ENCODE assay signal across 24 mouse cellular contexts in the genomic region with DNA sequence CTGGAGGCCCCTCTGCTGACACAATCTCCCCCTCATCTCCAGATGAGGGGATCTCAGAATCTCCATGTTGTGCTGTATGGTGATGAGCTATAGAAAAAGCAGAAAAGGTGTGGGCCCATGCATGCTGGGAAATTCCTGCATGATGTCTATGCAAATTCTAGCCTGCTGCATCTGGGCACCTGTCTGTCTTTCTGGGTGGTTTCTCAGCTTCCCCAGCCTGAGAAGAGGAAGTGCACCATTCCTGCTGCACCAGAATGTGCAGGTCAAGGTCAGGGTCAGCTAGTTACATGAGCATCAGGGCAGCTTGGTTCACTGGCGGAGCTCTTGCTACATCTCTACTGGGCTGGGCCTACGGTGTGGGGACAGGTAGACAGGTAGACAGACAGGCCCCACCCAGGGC. TPM values are rescaled to one million over a fixed set of nuclear protein-coding genes. Genes with fewer than 3 reads are reported as not detected.
DNase-seq lines count a peak whose midpoint lies in the region; TF ChIP-seq lines count a peak whose summit lies in the region.
"Had no signal": no experiment of that assay in that cellular context is flagged by ENCODE, and none has a peak within 500 bp of the region (broad histone marks: within the 10 kb centered on the region; RNA-seq: fewer than 3 reads in every experiment).

No protein-coding gene starts in this region.

- no peak for TF ChIP-seq POLR2A in ES-Bruce4 (IDR thresholded peaks at IDR 0.05; ENCODE audit: insufficient read depth, low read length)

- H3K27me3 ChIP-seq in ES-Bruce4 (ENCODE audit: control insufficient read depth, insufficient read depth, low read length, poor library complexity, severe bottlenecking): 0 out of 2 replicates have a peak, but pooled peaks cover 3% of the 10 kb centered on the region
- H3K27me3 ChIP-seq in splenic B cell, adult 2 months (ENCODE audit: control insufficient read depth, insufficient read depth, low read length, poor library complexity, severe bottlenecking): no peaks in the 10 kb centered on the region

- no peaks in the 10 kb centered on the region for H3K9me3 ChIP-seq in ES-Bruce4 (replicated peaks; ENCODE audit: control insufficient read depth, insufficient read depth, low read length, poor library complexity, severe bottlenecking)
- H3K9me3 ChIP-seq: embryonic facial prominence, embryonic 10.5 days; forebrain, embryonic 13.5 days; forebrain, embryonic 15.5 days; G1E had no signal

- DNase-seq in testis, postnatal 10 days (ENCODE audit: low spot score): peak; percentile 35
- DNase-seq in testis, postnatal 14 days (ENCODE audit: low spot score): no peak
- DNase-seq in B cell, adult 2 months: peak; percentile 38 to 49
- DNase-seq in splenic B cell, adult 2 months (ENCODE audit: low read depth, low spot score): peak; percentile 63
- no peak for DNase-seq in gastrocnemius, adult 8-10 months (ENCODE audit: low spot score in 2 of 2)
- DNase-seq in lung, postnatal 10 days: no peak
- no peak for DNase-seq in kidney, adult 18-20 months
- DNase-seq: adrenal gland, adult 8-10 months; adrenal gland, postnatal 14 days; adrenal gland, postnatal 36 days; cerebellum, adult 11-12 months; cerebellum, adult 2 months; cerebellum, adult 9-10 months; cerebellum, postnatal 10 days; cerebellum, postnatal 25 days; forebrain, postnatal 0 days had no signal

- no peaks in the 10 kb centered on the region for H3K36me3 ChIP-seq in ES-Bruce4 (ENCODE audit: control insufficient read depth, insufficient read depth, low read length, poor library complexity, severe bottlenecking)
- H3K36me3 ChIP-seq in splenic B cell, adult 2 months (ENCODE audit: control insufficient read depth, insufficient read depth, low read length, poor library complexity, severe bottlenecking): no peaks in the 10 kb centered on the region
- H3K36me3 ChIP-seq: embryonic facial prominence, embryonic 10.5 days; embryonic facial prominence, embryonic 12.5 days; G1E had no signal

- H3K4me3 ChIP-seq in ES-Bruce4 (ENCODE audit: low read depth, low read length): no peak overlapping the region
- H3K4me3 ChIP-seq: embryonic facial prominence, embryonic 10.5 days; embryonic facial prominence, embryonic 12.5 days; forebrain, embryonic 13.5 days; forebrain, embryonic 15.5 days had no signal

- H3K9ac ChIP-seq in ES-Bruce4 (ENCODE audit: low read depth, poor library complexity, severe bottlenecking): no peak overlapping the region
- H3K9ac ChIP-seq: embryonic facial prominence, embryonic 12.5 days; forebrain, embryonic 13.5 days; forebrain, embryonic 15.5 days; forebrain, postnatal 0 days had no signal

- H3K27ac ChIP-seq in ES-Bruce4 (ENCODE audit: insufficient read depth, low read length): no peak overlapping the region
- H3K27ac ChIP-seq: embryonic facial prominence, embryonic 10.5 days; embryonic facial prominence, embryonic 12.5 days; forebrain, embryonic 13.5 days; forebrain, embryonic 15.5 days had no signal

- TF ChIP-seq CTCF in ES-Bruce4 (IDR thresholded peaks at IDR 0.05; ENCODE audit: low read depth, low read length): no peak

- peak; percentile 50; the same call in 1 of the 2 replicates for TF ChIP-seq EP300 in ES-Bruce4 (IDR thresholded peaks at IDR 0.05; ENCODE audit: insufficient read depth, low read depth, low read length)

- H3K4me1 ChIP-seq in ES-Bruce4 (ENCODE audit: control insufficient read depth, insufficient read depth, low read length): no peaks in the 10 kb centered on the region

RNA-seq across cellular contexts. Expression of gene Ncan, which starts 10.2 kb away (rescaled TPM):
- 1.4 and 1.6 TPM in 2 replicates for polyA plus RNA-seq in ES-Bruce4 (2011; ENCODE audit: insufficient read depth, insufficient read length, low read depth, missing spikeins)
- total RNA-seq in gastrocnemius, adult 8-10 months (2022): under 1 TPM in 3 of 4 experiments, not detected in 1; 0.05 to 0.11 (median 0.08) TPM
- polyA plus RNA-seq: activated CD4-positive, CD25-positive, alpha-beta regulatory T cell, adult 4 months; C2C12; G1E had no signal

RNA-seq across cellular contexts. Expression of gene Nr2c2ap, which starts 20.7 kb away (rescaled TPM):
- 38.0 and 42.7 TPM in 2 replicates for polyA plus RNA-seq in ES-Bruce4 (2011; ENCODE audit: insufficient read depth, insufficient read length, low read depth, missing spikeins)
- 1 to 10 TPM; 4.1 to 6.5 (median 4.6) TPM for total RNA-seq in gastrocnemius, adult 8-10 months (2022)

RNA-seq across cellular contexts. Expression of gene Hapln4, which starts 27.2 kb away (rescaled TPM):
- 2.2 TPM in 2 replicates for polyA plus RNA-seq in ES-Bruce4 (2011; ENCODE audit: insufficient read depth, insufficient read length, low read depth, missing spikeins)
- total RNA-seq in gastrocnemius, adult 8-10 months (2022): under 1 TPM in 1 of 4 experiments, not detected in 3; 0.08 TPM
- polyA plus RNA-seq: activated CD4-positive, CD25-positive, alpha-beta regulatory T cell, adult 4 months; G1E had no signal

RNA-seq across cellular contexts. Expression of gene Rfxank, which starts 28.5 kb away (rescaled TPM):
- polyA plus RNA-seq in ES-Bruce4 (2011; ENCODE audit: insufficient read depth, insufficient read length, low read depth, missing spikeins): 7.9 and 8.2 TPM in 2 replicates
- 10 to 100 TPM in 1 of 4 experiments, 1 to 10 TPM in 3; 8.5 to 10.6 (median 9.1) TPM for total RNA-seq in gastrocnemius, adult 8-10 months (2022)

RNA-seq across cellular contexts. Expression of gene Borcs8, which starts 28.8 kb away (rescaled TPM):
- 24.1 and 28.3 TPM in 2 replicates for polyA plus RNA-seq in ES-Bruce4 (2011; ENCODE audit: insufficient read depth, insufficient read length, low read depth, missing spikeins)
- total RNA-seq in gastrocnemius, adult 8-10 months (2022): 10 to 100 TPM in 3 of 4 experiments, 1 to 10 TPM in 1; 9.8 to 14.9 (median 14.1) TPM

Comparison
In these comparisons a context has a peak if more than half of its experiments do, and no peak if none do; other contexts are left out.
1. DNase-seq: peak in testis, postnatal 10 days (single experiment), B cell, adult 2 months (2 of 2) and splenic B cell, adult 2 months (single experiment); none in testis, postnatal 14 days (single experiment), gastrocnemius, adult 8-10 months (0 of 2), lung, postnatal 10 days (single experiment) and kidney, adult 18-20 months (single experiment).